Mouse (Mus musculus) CH12.LX (cell line): ENCODE results near the gene Gm49325. TPM values are rescaled to one million over a fixed set of nuclear protein-coding genes. Genes with fewer than 3 reads are reported as not detected.

ENCODE experiments used
- DNase-seq: peaks from one replicate; pipeline ENCODE4 v3.0.0-alpha.2; 2013; ENCODE audit errors: extremely low read depth
- H3K27ac ChIP-seq: 2 replicates; pipeline ENCODE4 v1.5.1; 2012; ENCODE audit warnings: low read depth, mild to moderate bottlenecking, control low read depth, moderate library complexity; ENCODE audit not compliant: insufficient read depth
- H3K27me3 ChIP-seq: replicated peaks from 2 replicates; pipeline ENCODE3; 2012; ENCODE audit warnings: inconsistent platforms
- H3K36me3 ChIP-seq, 2 experiments: replicated peaks in 1 of 2; 2 replicates each; pipeline versions ENCODE3 to v1.6.1; 2012; ENCODE audit warnings: inconsistent platforms in 1 of 2, low read length in 1 of 2, mild to moderate bottlenecking in 1 of 2, mixed read lengths in 1 of 2, moderate library complexity in 1 of 2; ENCODE audit not compliant: control insufficient read depth in 1 of 2, insufficient read depth in 1 of 2
- H3K4me1 ChIP-seq, 2 experiments: 2 replicates each; pipeline ENCODE4 v1.6.1; 2012; ENCODE audit warnings: inconsistent platforms in 1 of 2, moderate library complexity in 1 of 2; ENCODE audit not compliant: insufficient read depth in 2 of 2, control insufficient read depth in 1 of 2
- H3K4me2 ChIP-seq: 2 replicates; pipeline ENCODE4 v1.6.1; 2012; ENCODE audit warnings: low read depth, mild to moderate bottlenecking, control low read depth; ENCODE audit not compliant: poor library complexity, insufficient read depth, severe bottlenecking
- H3K4me3 ChIP-seq, 3 experiments: fragments of 150-350 bp in 1 of 3; sonication (generic) in 1 of 3; replicated peaks in 1 of 3; 2 replicates each; pipeline versions ENCODE3 to v1.5.1; 2011 to 2012; ENCODE audit warnings: low read depth in 2 of 3, low read length in 2 of 3, mild to moderate bottlenecking in 2 of 3, moderate library complexity in 2 of 3, control low read depth in 1 of 3, improper control_type of control experiment in 1 of 3, inconsistent platforms in 1 of 3, mixed read lengths in 1 of 3; ENCODE audit not compliant: poor library complexity in 1 of 3
- H3K79me2 ChIP-seq: replicated peaks from 2 replicates; pipeline ENCODE4 v1.6.1; 2012; ENCODE audit warnings: mild to moderate bottlenecking, moderate library complexity; ENCODE audit not compliant: control insufficient read depth, poor library complexity, insufficient read depth, severe bottlenecking; ENCODE audit errors: extremely low read depth
- H3K9ac ChIP-seq: 2 replicates; pipeline ENCODE4 v1.6.1; 2012; ENCODE audit warnings: low read depth, mild to moderate bottlenecking, control low read depth, moderate library complexity; ENCODE audit not compliant: insufficient read depth
- H3K9me3 ChIP-seq: replicated peaks from 2 replicates; pipeline ENCODE3; 2012; ENCODE audit warnings: low read length, inconsistent platforms, mixed read lengths
- BHLHE40 ChIP-seq: IDR thresholded peaks from 2 replicates; pipeline ENCODE4 v1.6.1; 2011; ENCODE audit warnings: mild to moderate bottlenecking, low read depth, low read length, improper control_type of control experiment
- CTCF ChIP-seq, 2 experiments: IDR thresholded peaks in 1 of 2; conservative IDR thresholded peaks in 1 of 2; 2 replicates each; pipeline ENCODE4 v1.5.1; 2011 to 2012; ENCODE audit warnings: low read depth in 2 of 2, low read length in 2 of 2, improper control_type of control experiment in 1 of 2, inconsistent platforms in 1 of 2, mild to moderate bottlenecking in 1 of 2, moderate library complexity in 1 of 2
- E2F4 ChIP-seq: IDR thresholded peaks from 2 replicates; pipeline ENCODE4 v1.6.1; 2011; ENCODE audit warnings: low read depth, low read length, improper control_type of control experiment; ENCODE audit not compliant: insufficient replicate concordance
- GABPA ChIP-seq: IDR thresholded peaks from 2 replicates; pipeline ENCODE4 v1.6.1; 2012; ENCODE audit warnings: low read depth, low read length, improper control_type of control experiment, inconsistent platforms; ENCODE audit not compliant: insufficient replicate concordance
- IRF4 ChIP-seq: IDR thresholded peaks from 2 replicates; pipeline ENCODE4 v1.6.1; 2014; ENCODE audit warnings: low read depth, mild to moderate bottlenecking, inconsistent platforms, low read length, improper control_type of control experiment
- KAT2A ChIP-seq: IDR thresholded peaks from 2 replicates; pipeline ENCODE4 v1.6.1; 2012; ENCODE audit warnings: low read length, improper control_type of control experiment, inconsistent platforms; ENCODE audit not compliant: insufficient replicate concordance
- MAFK ChIP-seq: IDR thresholded peaks from 2 replicates; pipeline ENCODE4 v1.6.1; 2011; ENCODE audit warnings: low read length, improper control_type of control experiment; ENCODE audit not compliant: insufficient replicate concordance
- MAX ChIP-seq: IDR thresholded peaks from 2 replicates; pipeline ENCODE4 v1.6.1; 2011; ENCODE audit warnings: low read length, improper control_type of control experiment
- MEF2A ChIP-seq: IDR thresholded peaks from 2 replicates; pipeline ENCODE4 v1.6.1; 2014; ENCODE audit warnings: low read depth, mild to moderate bottlenecking, inconsistent platforms, low read length, improper control_type of control experiment, borderline replicate concordance
- MYC ChIP-seq: IDR thresholded peaks from 2 replicates; pipeline ENCODE4 v1.6.1; 2011; ENCODE audit warnings: low read depth, mild to moderate bottlenecking, improper control_type of control experiment, low read length
- NELFE ChIP-seq: IDR thresholded peaks from 2 replicates; pipeline ENCODE4 v1.6.1; 2011; ENCODE audit warnings: low read depth, low read length, improper control_type of control experiment
- NRF1 ChIP-seq: IDR thresholded peaks from 2 replicates; pipeline ENCODE4 v1.6.1; 2014; ENCODE audit warnings: low read depth, mild to moderate bottlenecking, inconsistent platforms, low read length, improper control_type of control experiment, moderate library complexity
- POLR2A ChIP-seq: IDR thresholded peaks from 2 replicates; pipeline ENCODE4 v1.6.1; 2011; ENCODE audit warnings: low read depth, mild to moderate bottlenecking, improper control_type of control experiment, low read length
- RAD21 ChIP-seq: IDR thresholded peaks from 2 replicates; pipeline ENCODE4 v1.6.1; 2011; ENCODE audit warnings: low read depth, mild to moderate bottlenecking, low read length, improper control_type of control experiment, moderate library complexity
- RCOR1 ChIP-seq: conservative IDR thresholded peaks from 2 replicates; pipeline ENCODE4 v1.6.1; 2012; ENCODE audit warnings: low read depth, mild to moderate bottlenecking, inconsistent platforms, low read length, improper control_type of control experiment
- SIN3A ChIP-seq: IDR thresholded peaks from 2 replicates; pipeline ENCODE4 v1.6.1; 2012; ENCODE audit warnings: low read length, improper control_type of control experiment, inconsistent platforms
- SMC3 ChIP-seq: IDR thresholded peaks from 2 replicates; pipeline ENCODE4 v1.6.1; 2011; ENCODE audit warnings: low read depth, low read length, improper control_type of control experiment
- TCF12 ChIP-seq: IDR thresholded peaks from 2 replicates; pipeline ENCODE4 v1.6.1; 2014; ENCODE audit warnings: low read depth, mild to moderate bottlenecking, inconsistent platforms, low read length, improper control_type of control experiment
- dilution Hi-C: fragments of 300-500 bp; cut with MboI; formaldehyde crosslinking; loops from 2 replicates; pipeline ENCODE4 v1.14.3; 2020; ENCODE audit warnings: low sequenced_read_pairs; ENCODE audit not compliant: extremely low pct_unique_long_range_greater_than_20kb, extremely low pct_ligation_motif_present
- in situ Hi-C: fragments of 300-500 bp; cut with MboI; formaldehyde crosslinking; loops from 3 replicates; pipeline ENCODE4 v1.14.3; 2019; ENCODE audit warnings: low sequenced_read_pairs, low pct_ligation_motif_present, low pct_unique_long_range_greater_than_20kb, mixed read lengths
- polyA plus RNA-seq: library from polyadenylated mRNA; unstranded; fragments of >175 nt; gene quantifications from 2 replicates; pipeline ENCODE4 v1.2.1, GENCODE M21; 2012; ENCODE audit warnings: low read depth; ENCODE audit not compliant: insufficient read length
- total RNA-seq, 2 experiments: library from RNA; depleted of rRNA; stranded (reverse); fragments of 300-350 nt in 1 of 2; fragments of >200 nt in 1 of 2; gene quantifications; 2 replicates each; pipeline ENCODE4 v1.2.3; 2012 to 2014

Gm49325 gene
- total and polyA plus RNA-seq, 3 experiments: 1.1 to 26.9 TPM; not detected in 1

GRCm38 (mm10) chr10:77627497-77627896, 21.5 kb downstream of the Gm49325 start:
- in situ Hi-C loops: loop anchor here (10.0 to 25.0 kb wide), 2 partner anchors 113 to 260 kb away; partner anchors contain the start of gene Fam207a
- Histone ChIP-seq H3K79me2 (peaks cover 78% of the 10 kb centered on the region), H3K4me1 (peaks cover 12 to 77% of the 10 kb centered on the region in 2 experiments), H3K27me3 (no peaks in the 10 kb centered on the region), H3K9ac (no peak overlapping the region), H3K4me2 (no peak overlapping the region), H3K36me3 (peaks cover 26 to 67% of the 10 kb centered on the region in 2 experiments), H3K9me3 (no peaks in the 10 kb centered on the region), H3K27ac (no peak overlapping the region), H3K4me3 (no peak overlapping the region)
- DNase-seq: peak; percentile 83
- TF ChIP-seq NRF1: no peak
- TF ChIP-seq SIN3A: no peak
- 0 out of 2 replicates have a peak, but pooled peaks have one; percentile 24 for TF ChIP-seq MEF2A
- TF ChIP-seq GABPA: no peak
- TF ChIP-seq CTCF (conservative IDR thresholded peaks at IDR 0.05 in 1 of 2, IDR thresholded peaks at IDR 0.05 in 1 of 2; ENCODE audit: low read depth in 2 of 2, low read length in 2 of 2): peak; percentile 94 to 97
- no peak for TF ChIP-seq MAX
- TF ChIP-seq IRF4: peak; percentile 31; the same call in 1 of the 2 replicates
- TF ChIP-seq RAD21: peak; percentile 93
- peak; percentile 54; the same call in 1 of the 2 replicates for TF ChIP-seq NELFE
- no peak for TF ChIP-seq RCOR1
- TF ChIP-seq SMC3: peak; percentile 84
- no peak for TF ChIP-seq KAT2A
- TF ChIP-seq BHLHE40: no peak
- 0 out of 2 replicates have a peak, but pooled peaks have one; percentile 37 for TF ChIP-seq MYC
- no peak for TF ChIP-seq POLR2A
- TF ChIP-seq E2F4: no peak
- no peak for TF ChIP-seq TCF12
- dilution Hi-C loops: no loop called here

GRCm38 (mm10) chr10:77629163-77629562, 23.2 kb downstream of the Gm49325 start:
- peaks cover 37 to 76% of the 10 kb centered on the region in 2 experiments for H3K36me3 ChIP-seq
- peaks cover 65% of the 10 kb centered on the region for H3K79me2 ChIP-seq
- no peak for DNase-seq
- H3K27me3 ChIP-seq: no peaks in the 10 kb centered on the region
- dilution Hi-C loops (no loop called here), in situ Hi-C loops (loop anchor here (10.0 to 25.0 kb wide), 2 partner anchors 114 to 258 kb away; partner anchors contain the start of gene Fam207a)
- H3K9me3 ChIP-seq: no peaks in the 10 kb centered on the region
- H3K9ac ChIP-seq: no peak overlapping the region
- H3K27ac ChIP-seq: no peak overlapping the region
- TF ChIP-seq NRF1 (no peak), RAD21 (no peak), MAFK (peak; percentile 75), MYC (no peak), TCF12 (no peak)
- TF ChIP-seq, all 38 proteins: peak for 1
- Histone ChIP-seq H3K4me2 (no peak overlapping the region), H3K4me3 (no peak overlapping the region), H3K4me1 (peaks cover 12 to 84% of the 10 kb centered on the region in 2 experiments)
